Mouse (Mus musculus): ENCODE results near the gene Fam84b. TPM values are rescaled to one million over a fixed set of nuclear protein-coding genes. Genes with fewer than 3 reads are reported as not detected.
A peak's percentile ranks its signal among the peaks of the same experiment; 100 is the strongest.
"Not testable (repeated sequence)": the region's sequence is repeated elsewhere in the genome, so short reads cannot be mapped to it uniquely, and the experiment has no call there.

The Fam84b gene
- polyA plus RNA-seq, 1 experiment from 2014 or later = 39.0 TPM

DNA sequence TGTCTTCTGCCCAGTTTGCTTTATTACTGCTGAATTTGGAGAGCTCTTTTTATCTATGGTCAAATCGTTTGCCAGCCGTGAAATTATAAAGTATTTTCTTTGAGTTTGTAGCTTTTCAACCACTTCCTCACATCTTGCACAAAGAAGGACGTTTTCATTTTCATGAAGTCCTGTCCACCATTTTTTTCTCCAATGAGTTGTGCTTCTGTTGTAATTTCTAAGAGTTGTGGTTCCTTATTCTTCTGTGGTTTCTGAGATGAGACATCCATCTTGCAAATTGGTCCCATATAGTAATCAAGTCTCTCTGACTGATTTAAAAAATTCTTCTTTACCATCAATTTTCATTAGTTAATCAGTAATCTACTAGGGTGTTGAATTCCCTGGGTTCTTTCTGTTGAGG lies 8.8 kb upstream of the Fam84b start:
- Histone ChIP-seq H3K9ac (replicated peaks; ENCODE audit: low read depth) (no peak overlapping the region), H3K9me3 (ENCODE audit: low read length) (no peaks in the 10 kb centered on the region), H3K36me3 (ENCODE audit: insufficient read depth, low read length) (no peaks in the 10 kb centered on the region), H3K4me1 (ENCODE audit: insufficient read depth, low read depth, low read length) (no peaks in the 10 kb centered on the region), H3K4me3 (ENCODE audit: low read depth, low read length) (no peak overlapping the region), H3K27me3 (replicated peaks; ENCODE audit: insufficient read depth, low read length) (no peaks in the 10 kb centered on the region), H3K4me2 (replicated peaks; ENCODE audit: low read depth, low read length) (no peak overlapping the region), H3K27ac (ENCODE audit: low read length) (no peak overlapping the region)
- ATAC-seq (no peak), DNase-seq (ENCODE audit: low spot score) (no peak)
- TF ChIP-seq EP300 (IDR thresholded peaks at IDR 0.05) = no peak
- TF ChIP-seq CTCF (IDR thresholded peaks at IDR 0.05) = no peak
- 78% methylated on average over 3 of the region's 3 CpGs for WGBS

- WGBS = 41% methylated on average over 1 of the region's 1 CpGs
- H3K27ac ChIP-seq (ENCODE audit: low read length) = no peak overlapping the region
- H3K4me1 ChIP-seq (ENCODE audit: insufficient read depth, low read depth, low read length) = no peaks in the 10 kb centered on the region
- ATAC-seq = no peak
- no peaks in the 10 kb centered on the region for H3K27me3 ChIP-seq (replicated peaks; ENCODE audit: insufficient read depth, low read length)
- DNase-seq (ENCODE audit: low spot score) = no peak
- no peak overlapping the region for H3K4me3 ChIP-seq (ENCODE audit: low read depth, low read length)
- no peaks in the 10 kb centered on the region for H3K36me3 ChIP-seq (ENCODE audit: insufficient read depth, low read length)
- H3K9me3 ChIP-seq (ENCODE audit: low read length) = no peaks in the 10 kb centered on the region
- no peak overlapping the region for H3K4me2 ChIP-seq (replicated peaks; ENCODE audit: low read depth, low read length)
- TF ChIP-seq CTCF (IDR thresholded peaks at IDR 0.05) = no peak
- H3K9ac ChIP-seq (replicated peaks; ENCODE audit: low read depth) = no peak overlapping the region
Observed at GRCm38 (mm10) chr15:60855112-60855511, 1.5 kb upstream of the Fam84b start.

DNA sequence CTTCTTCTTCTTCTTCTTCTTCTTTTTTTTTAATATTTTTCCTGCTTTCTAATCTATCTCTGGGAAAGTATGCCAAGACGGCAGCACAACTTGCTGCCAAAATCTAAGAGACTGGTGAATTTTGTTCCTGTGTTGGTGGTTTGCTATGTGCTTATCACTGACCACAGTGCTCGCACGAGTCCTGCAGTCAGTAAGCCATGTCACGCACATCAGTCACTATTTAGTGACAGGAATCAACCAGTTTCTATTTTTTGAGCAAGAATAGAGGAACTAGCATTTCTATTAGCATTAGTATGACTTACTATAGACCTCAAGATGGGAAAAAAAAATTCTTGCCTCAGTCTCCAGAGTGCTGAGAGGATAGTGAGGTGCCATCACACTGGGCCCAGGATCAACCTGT lies 573 bp upstream of the Fam84b start:
- Histone ChIP-seq H3K4me3 (ENCODE audit: low read depth, low read length) (no peak overlapping the region), H3K27ac (ENCODE audit: low read length) (no peak overlapping the region), H3K9ac (replicated peaks; ENCODE audit: low read depth) (no peak overlapping the region), H3K36me3 (ENCODE audit: insufficient read depth, low read length) (no peaks in the 10 kb centered on the region), H3K4me1 (ENCODE audit: insufficient read depth, low read depth, low read length) (no peaks in the 10 kb centered on the region), H3K9me3 (ENCODE audit: low read length) (no peaks in the 10 kb centered on the region), H3K4me2 (replicated peaks; ENCODE audit: low read depth, low read length) (no peak overlapping the region), H3K27me3 (replicated peaks; ENCODE audit: insufficient read depth, low read length) (no peaks in the 10 kb centered on the region)
- no peak for DNase-seq (ENCODE audit: low spot score)
- ATAC-seq = no peak
- TF ChIP-seq CTCF (IDR thresholded peaks at IDR 0.05) (no peak), EP300 (IDR thresholded peaks at IDR 0.05) (no peak)
- 68% methylated on average over 4 of the region's 4 CpGs for WGBS

GRCm38 (mm10) chr15:60848630-60849029 lies 4.9 kb downstream of the Fam84b start:
- no peak for DNase-seq (ENCODE audit: low spot score)
- Histone ChIP-seq H3K27me3 (replicated peaks; ENCODE audit: insufficient read depth, low read length) (no peaks in the 10 kb centered on the region), H3K4me2 (replicated peaks; ENCODE audit: low read depth, low read length) (no peak overlapping the region), H3K4me3 (ENCODE audit: low read depth, low read length) (no peak overlapping the region), H3K36me3 (ENCODE audit: insufficient read depth, low read length) (no peaks in the 10 kb centered on the region), H3K9me3 (ENCODE audit: low read length) (no peaks in the 10 kb centered on the region), H3K27ac (ENCODE audit: low read length) (no peak overlapping the region), H3K9ac (replicated peaks; ENCODE audit: low read depth) (no peak overlapping the region), H3K4me1 (ENCODE audit: insufficient read depth, low read depth, low read length) (no peaks in the 10 kb centered on the region)
- ATAC-seq = no peak
- 47% methylated on average over 3 of the region's 3 CpGs for WGBS
- TF ChIP-seq EP300 (IDR thresholded peaks at IDR 0.05) (no peak), CTCF (IDR thresholded peaks at IDR 0.05) (no peak)

DNA sequence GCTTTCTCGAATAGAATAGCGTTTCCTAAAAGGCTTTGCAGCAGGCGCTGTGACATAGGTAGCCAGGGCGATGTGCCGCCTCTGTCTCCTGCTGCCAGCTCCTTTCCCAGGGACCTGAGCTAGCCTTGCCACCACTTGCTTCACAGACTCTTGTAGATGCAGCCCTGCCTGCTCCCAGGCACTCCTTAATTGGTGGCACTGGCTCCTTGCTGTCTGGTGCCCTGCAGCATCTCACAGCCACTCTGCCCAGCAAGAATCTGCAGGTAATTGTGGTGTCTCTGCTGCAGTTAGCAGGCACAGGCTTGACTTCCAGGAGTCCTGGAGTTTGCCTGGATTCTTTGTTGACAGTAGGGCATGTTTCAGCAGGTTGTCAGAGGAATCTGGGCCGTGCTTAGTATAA lies 7.3 kb downstream of the Fam84b start:
- Histone ChIP-seq H3K9ac (replicated peaks; ENCODE audit: low read depth) (no peak overlapping the region), H3K27me3 (replicated peaks; ENCODE audit: insufficient read depth, low read length) (no peaks in the 10 kb centered on the region), H3K9me3 (ENCODE audit: low read length) (no peaks in the 10 kb centered on the region), H3K4me1 (ENCODE audit: insufficient read depth, low read depth, low read length) (no peaks in the 10 kb centered on the region), H3K4me3 (ENCODE audit: low read depth, low read length) (no peak overlapping the region), H3K27ac (ENCODE audit: low read length) (no peak overlapping the region), H3K4me2 (replicated peaks; ENCODE audit: low read depth, low read length) (no peak overlapping the region), H3K36me3 (ENCODE audit: insufficient read depth, low read length) (no peaks in the 10 kb centered on the region)
- TF ChIP-seq CTCF (IDR thresholded peaks at IDR 0.05) = no peak
- TF ChIP-seq EP300 (IDR thresholded peaks at IDR 0.05) = no peak
- DNase-seq (ENCODE audit: low spot score) (no peak), ATAC-seq (no peak)
- 48% methylated on average over 6 of the region's 6 CpGs for WGBS

GRCm38 (mm10) chr15:60845886-60846285 lies 7.7 kb downstream of the Fam84b start:
- 22% methylated on average over 3 of the region's 3 CpGs for WGBS
- H3K27ac ChIP-seq (ENCODE audit: low read length) = no peak overlapping the region

GRCm38 (mm10) chr15:60841785-60842184 lies 11.8 kb downstream of the Fam84b start:
- no peak overlapping the region for H3K4me2 ChIP-seq (replicated peaks; ENCODE audit: low read depth, low read length)
- H3K27ac ChIP-seq (ENCODE audit: low read length) = no peak overlapping the region
- peak; percentile 93 for ATAC-seq
- no peak overlapping the region for H3K4me3 ChIP-seq (ENCODE audit: low read depth, low read length)
- no peaks in the 10 kb centered on the region for H3K27me3 ChIP-seq (replicated peaks; ENCODE audit: insufficient read depth, low read length)
- DNase-seq (ENCODE audit: low spot score) = peak; percentile 47
- H3K4me1 ChIP-seq (ENCODE audit: insufficient read depth, low read depth, low read length) = no peaks in the 10 kb centered on the region
- H3K9ac ChIP-seq (replicated peaks; ENCODE audit: low read depth) = no peak overlapping the region
- WGBS = 48% methylated on average over 4 of the region's 4 CpGs
- no peaks in the 10 kb centered on the region for H3K9me3 ChIP-seq (ENCODE audit: low read length)
- TF ChIP-seq CTCF (IDR thresholded peaks at IDR 0.05) = no peak
- TF ChIP-seq EP300 (IDR thresholded peaks at IDR 0.05) = peak; percentile 95
- no peaks in the 10 kb centered on the region for H3K36me3 ChIP-seq (ENCODE audit: insufficient read depth, low read length)

More at GRCm38 (mm10) chr15:60845886-60846285, 7.7 kb downstream of the Fam84b start:
- H3K27me3 ChIP-seq (replicated peaks; ENCODE audit: insufficient read depth, low read length) = no peaks in the 10 kb centered on the region
- no peak overlapping the region for H3K4me2 ChIP-seq (replicated peaks; ENCODE audit: low read depth, low read length)
- no peaks in the 10 kb centered on the region for H3K9me3 ChIP-seq (ENCODE audit: low read length)
- no peak overlapping the region for H3K9ac ChIP-seq (replicated peaks; ENCODE audit: low read depth)
- no peak for ATAC-seq
- no peak for DNase-seq (ENCODE audit: low spot score)
- TF ChIP-seq EP300 (IDR thresholded peaks at IDR 0.05) (no peak), CTCF (IDR thresholded peaks at IDR 0.05) (no peak)
- H3K4me1 ChIP-seq (ENCODE audit: insufficient read depth, low read depth, low read length) = no peaks in the 10 kb centered on the region
- H3K4me3 ChIP-seq (ENCODE audit: low read depth, low read length) = no peak overlapping the region
- no peaks in the 10 kb centered on the region for H3K36me3 ChIP-seq (ENCODE audit: insufficient read depth, low read length)

DNA sequence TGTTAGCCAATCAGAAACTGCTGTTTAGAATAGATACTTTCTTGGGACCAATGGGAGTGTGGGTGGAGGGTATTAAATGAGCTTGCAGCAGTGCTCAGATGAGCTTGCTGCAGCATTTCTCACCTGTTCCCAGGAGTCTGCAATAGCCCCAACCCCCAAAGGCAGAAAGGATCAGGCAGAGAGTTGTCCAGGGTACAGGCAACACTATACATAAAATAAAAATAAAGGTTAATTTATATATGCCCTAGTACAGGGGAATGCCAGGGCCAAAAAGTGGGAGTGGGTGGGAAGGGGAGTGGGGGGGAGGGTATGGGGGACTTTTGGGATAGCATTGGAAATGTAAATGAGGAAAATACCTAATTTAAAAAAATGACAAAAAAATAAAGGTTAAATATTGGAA lies 12.3 kb downstream of the Fam84b start:
- H3K27ac ChIP-seq (ENCODE audit: low read length); H3K4me3 ChIP-seq (ENCODE audit: low read depth, low read length); H3K4me2 ChIP-seq (replicated peaks; ENCODE audit: low read depth, low read length); ATAC-seq; H3K4me1 ChIP-seq (ENCODE audit: insufficient read depth, low read depth, low read length); H3K36me3 ChIP-seq (ENCODE audit: insufficient read depth, low read length); H3K27me3 ChIP-seq (replicated peaks; ENCODE audit: insufficient read depth, low read length); H3K9me3 ChIP-seq (ENCODE audit: low read length); H3K9ac ChIP-seq (replicated peaks; ENCODE audit: low read depth); DNase-seq (ENCODE audit: low spot score): not testable (repeated sequence)

Measured in lung, postnatal 0 days (tissue).